Mouse (Mus musculus): ENCODE data around the gene Abhd15. TPM values are rescaled to one million over a fixed set of nuclear protein-coding genes. Genes with fewer than 3 reads are reported as not detected.

Abhd15 gene
- 10.4 and 10.5 TPM in 2 replicates for polyA plus RNA-seq (2012; ENCODE audit: insufficient read depth, insufficient read length, missing spikeins)

GRCm38 (mm10) chr11:77514832-77515636 is at the start of gene Abhd15:
Gene Abhd15, plus strand, starts transcription at chr11:77515121.
- TF ChIP-seq CTCF (IDR thresholded peaks at IDR 0.05; ENCODE audit: low read depth, low read length): no peak
- peak; percentile 30; the same call in 1 of the 2 replicates for TF ChIP-seq POLR2A (IDR thresholded peaks at IDR 0.05; ENCODE audit: borderline replicate concordance, low read depth, low read length)
- peak within 1 kb of the TSS; percentile 46 for H3K27ac ChIP-seq (ENCODE audit: insufficient read depth, low read depth, low read length)
- H3K4me3 ChIP-seq (ENCODE audit: insufficient read depth, low read length): peak within 1 kb of the TSS; percentile 74
- H3K4me1 ChIP-seq (ENCODE audit: control insufficient read depth, insufficient read depth, low read length): peaks cover 36% of the 10 kb centered on the region

GRCm38 (mm10) chr11:77466544-77466943 is 48.4 kb upstream of the Abhd15 start:
- Histone ChIP-seq H3K27ac (ENCODE audit: insufficient read depth, low read depth, low read length) (no peak overlapping the region), H3K4me1 (ENCODE audit: control insufficient read depth, insufficient read depth, low read length) (0 out of 2 replicates have a peak, but pooled peaks cover 4% of the 10 kb centered on the region), H3K4me3 (ENCODE audit: insufficient read depth, low read length) (no peak overlapping the region)
- no peak for TF ChIP-seq POLR2A (IDR thresholded peaks at IDR 0.05; ENCODE audit: borderline replicate concordance, low read depth, low read length)
- TF ChIP-seq CTCF (IDR thresholded peaks at IDR 0.05; ENCODE audit: low read depth, low read length): no peak

- 0 out of 2 replicates have a peak, but pooled peaks cover 4% of the 10 kb centered on the region for H3K4me1 ChIP-seq (ENCODE audit: control insufficient read depth, insufficient read depth, low read length)
- H3K4me3 ChIP-seq (ENCODE audit: insufficient read depth, low read length): peak overlapping the region; percentile 34
- H3K27ac ChIP-seq (ENCODE audit: insufficient read depth, low read depth, low read length): no peak overlapping the region
- peak; percentile 31 for TF ChIP-seq CTCF (IDR thresholded peaks at IDR 0.05; ENCODE audit: low read depth, low read length)
- TF ChIP-seq POLR2A (IDR thresholded peaks at IDR 0.05; ENCODE audit: borderline replicate concordance, low read depth, low read length): no peak
Measured at GRCm38 (mm10) chr11:77467157-77467556, 47.8 kb upstream of the Abhd15 start.

GRCm38 (mm10) chr11:77467784-77468183 is 47.1 kb upstream of the Abhd15 start:
- peak; percentile 72 for TF ChIP-seq CTCF (IDR thresholded peaks at IDR 0.05; ENCODE audit: low read depth, low read length)
- no peak for TF ChIP-seq POLR2A (IDR thresholded peaks at IDR 0.05; ENCODE audit: borderline replicate concordance, low read depth, low read length)
- Histone ChIP-seq H3K4me3 (ENCODE audit: insufficient read depth, low read length) (peak overlapping the region; percentile 36), H3K4me1 (ENCODE audit: control insufficient read depth, insufficient read depth, low read length) (0 out of 2 replicates have a peak, but pooled peaks cover 4% of the 10 kb centered on the region), H3K27ac (ENCODE audit: insufficient read depth, low read depth, low read length) (no peak overlapping the region)

- 0 out of 2 replicates have a peak, but pooled peaks cover 2% of the 10 kb centered on the region for H3K4me1 ChIP-seq (ENCODE audit: control insufficient read depth, insufficient read depth, low read length)
- H3K27ac ChIP-seq (ENCODE audit: insufficient read depth, low read depth, low read length): no peak overlapping the region
- TF ChIP-seq POLR2A (IDR thresholded peaks at IDR 0.05; ENCODE audit: borderline replicate concordance, low read depth, low read length) (no peak), CTCF (IDR thresholded peaks at IDR 0.05; ENCODE audit: low read depth, low read length) (no peak)
- no peak overlapping the region for H3K4me3 ChIP-seq (ENCODE audit: insufficient read depth, low read length)
Measured at GRCm38 (mm10) chr11:77468397-77468796, 46.5 kb upstream of the Abhd15 start.

- TF ChIP-seq POLR2A (IDR thresholded peaks at IDR 0.05; ENCODE audit: borderline replicate concordance, low read depth, low read length) (no peak), CTCF (IDR thresholded peaks at IDR 0.05; ENCODE audit: low read depth, low read length) (no peak)
- no peak overlapping the region for H3K27ac ChIP-seq (ENCODE audit: insufficient read depth, low read depth, low read length)
- no peak overlapping the region for H3K4me3 ChIP-seq (ENCODE audit: insufficient read depth, low read length)
- 0 out of 2 replicates have a peak, but pooled peaks cover 2% of the 10 kb centered on the region for H3K4me1 ChIP-seq (ENCODE audit: control insufficient read depth, insufficient read depth, low read length)
Measured at GRCm38 (mm10) chr11:77471407-77471806, 43.5 kb upstream of the Abhd15 start.

- H3K27ac ChIP-seq (ENCODE audit: insufficient read depth, low read depth, low read length): no peak overlapping the region
- TF ChIP-seq CTCF (IDR thresholded peaks at IDR 0.05; ENCODE audit: low read depth, low read length): no peak
- no peak for TF ChIP-seq POLR2A (IDR thresholded peaks at IDR 0.05; ENCODE audit: borderline replicate concordance, low read depth, low read length)
- H3K4me1 ChIP-seq (ENCODE audit: control insufficient read depth, insufficient read depth, low read length): no peaks in the 10 kb centered on the region
- no peak overlapping the region for H3K4me3 ChIP-seq (ENCODE audit: insufficient read depth, low read length)
Measured at GRCm38 (mm10) chr11:77472775-77473174, 42.1 kb upstream of the Abhd15 start.

- TF ChIP-seq POLR2A (IDR thresholded peaks at IDR 0.05; ENCODE audit: borderline replicate concordance, low read depth, low read length) (no peak), CTCF (IDR thresholded peaks at IDR 0.05; ENCODE audit: low read depth, low read length) (no peak)
- Histone ChIP-seq H3K27ac (ENCODE audit: insufficient read depth, low read depth, low read length) (no peak overlapping the region), H3K4me1 (ENCODE audit: control insufficient read depth, insufficient read depth, low read length) (no peaks in the 10 kb centered on the region), H3K4me3 (ENCODE audit: insufficient read depth, low read length) (no peak overlapping the region)
Measured at GRCm38 (mm10) chr11:77476216-77476615, 38.7 kb upstream of the Abhd15 start.

GRCm38 (mm10) chr11:77476895-77477294 is 38.0 kb upstream of the Abhd15 start:
- TF ChIP-seq POLR2A (IDR thresholded peaks at IDR 0.05; ENCODE audit: borderline replicate concordance, low read depth, low read length) (no peak), CTCF (IDR thresholded peaks at IDR 0.05; ENCODE audit: low read depth, low read length) (no peak)
- H3K4me3 ChIP-seq (ENCODE audit: insufficient read depth, low read length): no peak overlapping the region
- H3K27ac ChIP-seq (ENCODE audit: insufficient read depth, low read depth, low read length): no peak overlapping the region
- peaks cover 3% of the 10 kb centered on the region for H3K4me1 ChIP-seq (ENCODE audit: control insufficient read depth, insufficient read depth, low read length)

GRCm38 (mm10) chr11:77483043-77483442 is 31.9 kb upstream of the Abhd15 start:
- Histone ChIP-seq H3K4me3 (ENCODE audit: insufficient read depth, low read length) (no peak overlapping the region), H3K27ac (ENCODE audit: insufficient read depth, low read depth, low read length) (peak overlapping the region; percentile 60), H3K4me1 (ENCODE audit: control insufficient read depth, insufficient read depth, low read length) (peaks cover 58% of the 10 kb centered on the region)
- TF ChIP-seq CTCF (IDR thresholded peaks at IDR 0.05; ENCODE audit: low read depth, low read length) (no peak), POLR2A (IDR thresholded peaks at IDR 0.05; ENCODE audit: borderline replicate concordance, low read depth, low read length) (no peak)

Measured in bone marrow macrophage, adult 2 months (primary cell).